Mouse (Mus musculus) stomach, embryonic 14.5 days (tissue): ENCODE data around the gene Zfp367. TPM values are rescaled to one million over a fixed set of nuclear protein-coding genes. Genes with fewer than 3 reads are reported as not detected.
A peak's percentile ranks its signal among the peaks of the same experiment; 100 is the strongest.

Experiments
- ATAC-seq: fragments of 200-750 bp; cut with Nextera tagmentation; 2 replicates; pipeline ENCODE4 v1.8.0; 2017; ENCODE audit warnings: low read depth, moderate TSS enrichment; ENCODE audit not compliant: insufficient number of reproducible peaks, insufficient read depth, low FRiP score
- H3K27ac ChIP-seq: fragments of 300-500 bp; sonication (generic); 2 replicates; pipeline ENCODE4 v1.5.1; 2014; ENCODE audit warnings: mild to moderate bottlenecking, low read length, moderate library complexity, mixed read lengths
- H3K27me3 ChIP-seq: fragments of 300-500 bp; sonication (generic); 2 replicates; pipeline ENCODE4 v1.6.1; 2014; ENCODE audit warnings: low read length, control low read depth, mixed read lengths; ENCODE audit not compliant: control insufficient read depth, insufficient read depth
- H3K36me3 ChIP-seq: fragments of 300-500 bp; sonication (generic); 2 replicates; pipeline ENCODE4 v1.6.1; 2014; ENCODE audit warnings: mild to moderate bottlenecking, control low read depth, low read length, moderate library complexity, mixed read lengths; ENCODE audit not compliant: control insufficient read depth, insufficient read depth
- H3K4me1 ChIP-seq: fragments of 300-500 bp; sonication (generic); 2 replicates; pipeline ENCODE4 v1.6.1; 2014; ENCODE audit warnings: low read length, control low read depth, mixed read lengths; ENCODE audit not compliant: control insufficient read depth, insufficient read depth
- H3K4me2 ChIP-seq: fragments of 300-500 bp; sonication (generic); replicated peaks from 2 replicates; pipeline ENCODE4 v1.6.1; 2014; ENCODE audit warnings: low read depth, low read length, control low read depth
- H3K4me3 ChIP-seq: fragments of 300-500 bp; sonication (generic); 2 replicates; pipeline ENCODE4 v1.5.1; 2014; ENCODE audit warnings: low read depth, low read length, control low read depth
- H3K9ac ChIP-seq: fragments of 300-500 bp; sonication (generic); replicated peaks from 2 replicates; pipeline ENCODE4 v1.6.1; 2014; ENCODE audit warnings: low read depth, mild to moderate bottlenecking, control low read depth, low read length, moderate library complexity, mixed read lengths
- H3K9me3 ChIP-seq: fragments of 300-500 bp; sonication (generic); 2 replicates; pipeline ENCODE4 v1.6.1; 2016; ENCODE audit warnings: low read depth, low read length, control low read depth; ENCODE audit not compliant: control insufficient read depth
- WGBS: fragments of 180-500 bp; shearing (Covaris S2); extraction: QIAGEN DNeasy Blood & Tissue Kit; methylation state at CpG from one replicate; pipeline ENCODE4 v1.1.7; 2014; 5-methylcytosine and 5-hydroxymethylcytosine counted together
- polyA plus RNA-seq: library from polyadenylated mRNA; unstranded; fragments of >200 nt; fragmentation: Nextera tagmentation; extraction: Ambion mirVana; gene quantifications from 2 replicates; pipeline ENCODE4 v1.2.1, GENCODE M21; 2014

Zfp367 gene
- polyA plus RNA-seq, 1 experiment from 2014 or later, result 22.1 TPM

DNA sequence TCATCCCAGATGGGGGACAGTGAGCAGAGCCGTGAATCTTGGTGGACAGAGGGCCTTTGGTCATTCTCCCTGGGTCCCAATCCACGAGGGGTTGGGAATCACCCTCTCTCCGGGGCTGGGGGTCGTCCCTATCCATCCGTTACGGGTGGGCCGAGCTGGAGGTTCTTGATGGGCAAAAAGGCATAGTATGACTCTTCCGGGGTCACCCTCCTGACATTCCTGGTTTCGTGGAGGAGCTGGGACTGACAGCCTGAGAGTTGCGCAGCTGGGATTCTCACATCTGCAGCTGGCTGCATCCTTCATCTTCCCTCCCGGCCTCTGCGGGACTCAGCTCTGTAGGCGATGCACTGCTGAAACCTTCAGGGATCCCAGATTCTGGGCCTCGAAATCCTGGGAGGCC lies 9.6 kb upstream of the Zfp367 start:
- ATAC-seq, result no peak
- Histone ChIP-seq H3K4me3 (peak overlapping the region; percentile 85), H3K4me2 (peak overlapping the region; percentile 99), H3K27me3 (no peaks in the 10 kb centered on the region), H3K9ac (peak overlapping the region; percentile 68), H3K36me3 (no peaks in the 10 kb centered on the region), H3K4me1 (peaks cover 4% of the 10 kb centered on the region; the same call in 1 of the 2 replicates), H3K27ac (no peak overlapping the region), H3K9me3 (peaks cover 8% of the 10 kb centered on the region; the same call in 1 of the 2 replicates)
- 4% methylated on average over 14 of the region's 14 CpGs for WGBS

DNA sequence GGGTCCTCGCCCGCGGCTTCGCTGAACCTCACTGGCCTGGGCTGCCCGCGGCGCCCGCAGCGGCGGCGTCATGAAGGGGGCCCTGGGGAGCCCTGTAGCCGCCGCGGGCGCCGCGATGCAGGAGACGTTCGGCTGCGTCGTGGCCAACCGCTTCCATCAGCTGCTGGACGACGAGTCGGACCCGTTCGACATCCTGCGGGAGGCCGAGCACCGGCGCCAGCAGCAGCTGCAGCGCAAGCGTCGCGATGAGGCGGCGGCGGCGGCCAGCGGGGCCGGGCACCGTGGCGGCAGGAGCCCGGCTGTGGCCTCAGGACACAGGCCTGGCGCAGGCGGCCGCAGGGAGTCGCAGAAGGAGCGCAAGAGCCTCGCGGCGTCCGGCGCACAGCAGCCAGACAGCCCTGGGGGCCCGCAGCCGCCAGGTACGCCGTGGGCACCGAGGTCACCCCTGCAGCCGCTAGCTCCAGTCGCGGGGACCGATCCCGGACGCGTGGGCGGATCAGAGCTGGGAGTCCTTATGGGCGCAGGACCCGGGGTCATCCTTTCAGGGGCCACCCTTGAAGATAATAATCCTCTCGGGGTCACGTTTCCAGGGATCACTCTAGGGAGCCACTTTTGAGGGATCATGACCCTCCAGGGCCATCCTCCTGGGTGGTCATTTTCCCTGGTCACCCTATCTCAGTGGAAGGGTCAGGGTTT lies 9.1 kb upstream of the Zfp367 start:
- ATAC-seq, result peak; percentile 30
- Histone ChIP-seq H3K27ac (peak overlapping the region; percentile 87; the same call in 1 of the 2 replicates), H3K4me1 (peaks cover 4% of the 10 kb centered on the region; the same call in 1 of the 2 replicates), H3K9ac (peak overlapping the region; percentile 68), H3K9me3 (peaks cover 5% of the 10 kb centered on the region; the same call in 1 of the 2 replicates), H3K4me3 (peak overlapping the region; percentile 85), H3K4me2 (peak overlapping the region; percentile 99), H3K27me3 (no peaks in the 10 kb centered on the region), H3K36me3 (no peaks in the 10 kb centered on the region)
- WGBS, result under 1% methylated on average over 68 of the region's 71 CpGs

DNA sequence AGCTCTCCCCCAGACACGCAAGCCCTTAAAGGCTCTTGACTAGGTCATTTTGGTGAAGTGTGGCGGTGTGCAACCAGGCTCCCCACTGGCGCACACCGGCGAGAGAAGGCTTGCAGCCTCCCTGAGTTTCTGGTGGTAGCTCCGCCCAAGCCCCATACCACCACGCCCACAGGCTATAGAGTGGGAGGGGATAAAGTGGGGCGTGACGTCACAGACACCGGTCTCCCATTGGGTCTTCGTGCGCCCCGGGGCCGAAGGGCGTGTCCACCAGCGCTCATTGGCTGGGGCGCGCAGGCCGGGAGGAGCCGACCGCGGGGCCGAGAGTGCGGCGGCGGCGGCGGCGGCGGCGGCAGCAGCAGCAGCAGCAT lies 8.5 kb upstream of the Zfp367 start, which contains the start of gene Habp4:
Gene Habp4 (plus strand): TSS at position 277 of the 368 bp plus-strand sequence.
- under 1% methylated on average over 31 of the region's 31 CpGs for WGBS
- peak; percentile 100 for ATAC-seq
- H3K4me2 ChIP-seq, result peak within 1 kb of the TSS; percentile 99
- peaks cover 5% of the 10 kb centered on the region; the same call in 1 of the 2 replicates for H3K9me3 ChIP-seq
- H3K36me3 ChIP-seq, result no peaks in the 10 kb centered on the region
- peaks cover 4% of the 10 kb centered on the region; the same call in 1 of the 2 replicates for H3K4me1 ChIP-seq
- H3K4me3 ChIP-seq, result peak within 1 kb of the TSS; percentile 85
- H3K9ac ChIP-seq, result peak within 1 kb of the TSS; percentile 68
- H3K27ac ChIP-seq, result peak within 1 kb of the TSS; percentile 87; the same call in 1 of the 2 replicates
- no peaks in the 10 kb centered on the region for H3K27me3 ChIP-seq

DNA sequence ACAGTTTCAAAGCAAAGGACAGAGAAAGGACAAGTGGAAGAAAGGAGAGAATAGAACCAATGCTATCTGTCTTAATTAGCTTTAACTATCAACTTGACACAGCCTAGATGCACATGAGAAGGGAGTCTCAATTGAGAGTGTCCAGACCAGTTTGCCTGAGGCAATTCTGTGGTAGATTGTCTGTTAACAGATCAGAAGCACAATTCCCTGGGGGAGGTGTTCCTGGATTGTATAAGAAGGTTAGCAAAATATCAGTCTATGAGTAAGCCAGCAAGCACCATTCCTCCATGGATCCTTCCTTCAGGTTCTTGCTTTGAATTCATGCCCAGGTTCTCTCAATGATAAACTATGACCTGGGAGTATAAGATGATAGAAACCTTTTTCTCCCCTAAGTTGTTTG lies 4.0 kb upstream of the Zfp367 start:
- no peak overlapping the region for H3K27ac ChIP-seq
- H3K9ac ChIP-seq, result no peak overlapping the region
- no peaks in the 10 kb centered on the region for H3K36me3 ChIP-seq
- H3K27me3 ChIP-seq, result no peaks in the 10 kb centered on the region
- no peaks in the 10 kb centered on the region for H3K4me1 ChIP-seq
- no peak overlapping the region for H3K4me2 ChIP-seq
- no peak overlapping the region for H3K4me3 ChIP-seq
- H3K9me3 ChIP-seq, result no peaks in the 10 kb centered on the region
- ATAC-seq, result no peak

DNA sequence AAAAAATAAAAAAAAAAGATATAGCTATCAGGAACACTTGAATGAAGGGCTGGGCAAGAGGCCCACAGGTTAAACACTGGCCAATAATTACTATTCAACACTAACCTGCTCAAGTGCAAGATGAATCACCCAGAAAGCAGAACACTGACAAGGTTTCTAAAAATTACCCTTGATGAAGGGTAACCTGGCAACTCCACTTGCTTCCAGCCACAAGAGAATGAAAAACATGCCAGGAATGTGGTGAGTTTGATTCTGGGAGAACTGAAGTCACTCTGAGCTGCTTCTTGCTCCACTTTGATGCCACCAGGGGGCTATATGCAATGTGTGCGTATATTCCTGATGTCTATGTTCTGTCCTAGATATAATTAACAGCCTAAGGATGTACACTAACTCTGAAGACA lies 2.2 kb upstream of the Zfp367 start:
- no peak overlapping the region for H3K4me3 ChIP-seq
- no peak overlapping the region for H3K27ac ChIP-seq
- 16% methylated on average over 1 of the region's 1 CpGs for WGBS
- no peaks in the 10 kb centered on the region for H3K36me3 ChIP-seq
- H3K9ac ChIP-seq, result no peak overlapping the region
- ATAC-seq, result no peak
- H3K27me3 ChIP-seq, result no peaks in the 10 kb centered on the region
- no peaks in the 10 kb centered on the region for H3K9me3 ChIP-seq
- H3K4me1 ChIP-seq, result peaks cover 13% of the 10 kb centered on the region; the same call in 1 of the 2 replicates
- H3K4me2 ChIP-seq, result no peak overlapping the region

DNA sequence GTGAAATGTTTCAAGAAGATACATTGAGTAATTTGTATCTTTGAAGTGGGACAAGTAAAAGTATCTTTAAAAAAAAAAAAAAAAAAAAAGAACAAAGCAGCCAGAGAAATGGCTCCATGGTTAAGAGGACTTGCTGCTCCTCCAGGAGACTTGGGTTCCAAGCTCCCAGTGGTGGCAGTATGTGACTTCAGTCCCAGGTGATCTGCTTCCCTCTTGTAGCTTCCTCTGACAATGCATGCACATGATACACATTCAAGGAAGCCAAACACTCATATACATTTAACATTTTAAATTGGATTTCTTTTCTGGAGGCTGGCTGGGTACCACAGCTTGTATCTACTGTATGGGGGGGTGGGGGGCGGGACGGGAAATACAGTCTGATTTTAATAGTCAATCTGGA lies 1.6 kb upstream of the Zfp367 start:
- no peak for ATAC-seq
- Histone ChIP-seq H3K27me3 (no peaks in the 10 kb centered on the region), H3K4me3 (no peak overlapping the region), H3K27ac (no peak overlapping the region), H3K4me1 (peaks cover 15% of the 10 kb centered on the region; the same call in 1 of the 2 replicates), H3K9ac (no peak overlapping the region), H3K9me3 (no peaks in the 10 kb centered on the region), H3K36me3 (no peaks in the 10 kb centered on the region), H3K4me2 (no peak overlapping the region)
- WGBS, result 36% methylated on average over 2 of the region's 2 CpGs

DNA sequence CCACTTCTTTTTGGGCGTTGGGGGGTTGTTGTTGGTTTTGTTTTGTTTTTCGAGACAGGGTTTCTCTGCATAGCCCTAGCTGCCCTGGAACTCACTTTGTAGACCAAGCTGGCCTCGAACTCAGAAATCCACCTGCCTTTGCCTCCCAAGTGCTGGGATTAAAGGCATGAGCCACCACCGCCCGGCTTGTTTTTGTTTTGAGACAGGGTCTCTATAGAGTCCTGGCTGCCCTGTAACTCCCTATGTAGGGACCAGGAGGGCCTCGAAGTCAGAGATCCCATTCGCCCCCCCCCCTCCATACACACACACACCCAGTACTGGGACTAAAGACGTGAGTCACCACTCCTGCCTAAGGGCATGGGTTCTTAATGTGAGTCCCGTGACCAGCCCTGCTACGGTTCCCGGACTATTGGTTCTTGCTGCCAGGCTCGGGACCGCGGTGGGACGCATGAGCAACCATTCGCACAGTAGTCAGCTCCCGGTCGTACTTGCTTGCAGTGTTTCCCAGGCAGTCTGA lies 807 bp upstream of the Zfp367 start:
- Histone ChIP-seq H3K4me3 (peak overlapping the region; percentile 91), H3K9ac (peak overlapping the region; percentile 14; the same call in 1 of the 2 replicates), H3K27me3 (no peaks in the 10 kb centered on the region), H3K36me3 (no peaks in the 10 kb centered on the region), H3K27ac (peak overlapping the region; percentile 4; the same call in 1 of the 2 replicates), H3K4me2 (peak overlapping the region; percentile 37), H3K9me3 (no peaks in the 10 kb centered on the region), H3K4me1 (peaks cover 15% of the 10 kb centered on the region; the same call in 1 of the 2 replicates)
- WGBS, result under 1% methylated on average over 18 of the region's 18 CpGs
- ATAC-seq, result peak; percentile 33

DNA sequence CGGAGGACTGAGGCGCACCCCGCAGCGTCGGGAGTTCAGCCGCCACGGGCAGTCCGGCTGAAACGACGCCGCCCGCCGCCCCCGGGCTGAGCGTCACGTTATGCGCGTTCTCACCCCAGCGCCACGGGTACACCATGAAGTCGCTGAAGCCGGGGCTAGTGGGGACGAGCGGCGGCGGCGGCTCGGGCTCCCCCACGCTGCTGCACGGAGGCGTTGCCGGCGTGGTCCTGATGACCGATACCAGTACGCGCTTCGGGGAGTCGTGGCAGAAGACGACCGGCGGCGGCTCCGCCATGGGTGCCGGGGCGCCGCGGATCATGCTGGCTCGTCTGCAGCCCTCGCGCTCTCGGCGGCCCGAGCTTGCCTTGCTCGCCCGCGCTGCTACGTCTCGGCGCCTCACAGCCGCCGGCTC lies 325 bp downstream of the Zfp367 start:
- H3K27me3 ChIP-seq, result no peaks in the 10 kb centered on the region
- H3K9me3 ChIP-seq, result no peaks in the 10 kb centered on the region
- H3K9ac ChIP-seq, result peak overlapping the region; percentile 74
- H3K4me1 ChIP-seq, result peaks cover 18% of the 10 kb centered on the region; the same call in 1 of the 2 replicates
- no peak; the same call in 1 of the 2 replicates for ATAC-seq
- no peaks in the 10 kb centered on the region for H3K36me3 ChIP-seq
- H3K27ac ChIP-seq, result peak overlapping the region; percentile 94
- peak overlapping the region; percentile 91 for H3K4me3 ChIP-seq
- peak overlapping the region; percentile 82 for H3K4me2 ChIP-seq
- WGBS, result under 1% methylated on average over 61 of the region's 61 CpGs
